Mouse (Mus musculus): ENCODE results near the gene Ldhb.

DNA sequence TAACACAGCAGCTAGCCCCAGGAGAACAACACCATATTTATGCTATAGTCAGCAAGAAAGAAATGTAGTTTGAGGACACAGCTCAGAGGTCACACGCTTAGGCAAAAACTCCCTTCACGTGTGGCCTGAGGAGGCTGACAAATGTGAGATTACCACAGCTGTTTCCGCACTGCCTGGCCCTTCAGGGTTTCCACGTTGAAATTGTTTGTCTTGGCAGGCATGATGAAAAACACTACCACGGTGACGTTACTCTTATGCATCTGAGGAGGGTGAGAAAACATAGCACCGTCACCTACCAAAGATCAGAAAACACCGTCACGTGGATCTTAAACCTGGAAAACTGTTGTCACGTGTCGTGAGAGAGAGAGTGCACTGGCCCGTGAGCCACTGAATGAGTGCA lies 56.4 kb downstream of the Ldhb start:
- no peak for TF ChIP-seq CTCF (IDR thresholded peaks at IDR 0.05; ENCODE audit: extremely low read depth, insufficient read length, insufficient replicate concordance, low read depth, low read length)
- TF ChIP-seq POLR2A (IDR thresholded peaks at IDR 0.05; ENCODE audit: low read depth, low read length), result no peak
